Mouse (Mus musculus) kidney, embryonic 15.5 days (tissue): Measurements from ENCODE around the gene Slc12a8. TPM values are rescaled to one million over a fixed set of nuclear protein-coding genes. Genes with fewer than 3 reads are reported as not detected.
A peak's percentile ranks its signal among the peaks of the same experiment; 100 is the strongest.

ENCODE experiments used
- ATAC-seq: fragments of 200-750 bp; cut with Nextera tagmentation; replicated peaks from 2 replicates; pipeline ENCODE4 v1.8.0; 2017; ENCODE audit warnings: moderate TSS enrichment; ENCODE audit not compliant: low FRiP score
- H3K27ac ChIP-seq: fragments of 300-500 bp; sonication (generic); 2 replicates; pipeline ENCODE4 v1.5.1; 2015; ENCODE audit warnings: mild to moderate bottlenecking, inconsistent platforms
- H3K27me3 ChIP-seq: fragments of 300-500 bp; sonication (generic); 2 replicates; pipeline ENCODE4 v1.6.1; 2015; ENCODE audit warnings: inconsistent platforms
- H3K36me3 ChIP-seq: fragments of 300-500 bp; sonication (generic); 2 replicates; pipeline ENCODE4 v1.6.1; 2015; ENCODE audit warnings: inconsistent platforms
- H3K4me1 ChIP-seq: fragments of 300-500 bp; sonication (generic); 2 replicates; pipeline ENCODE4 v1.6.1; 2015; ENCODE audit warnings: inconsistent platforms
- H3K4me2 ChIP-seq: fragments of 300-500 bp; sonication (generic); 2 replicates; pipeline ENCODE4 v1.6.1; 2015; ENCODE audit warnings: moderate library complexity, mild to moderate bottlenecking, inconsistent platforms
- H3K4me3 ChIP-seq: fragments of 300-500 bp; sonication (generic); replicated peaks from 2 replicates; pipeline ENCODE4 v1.5.1; 2015; ENCODE audit warnings: mild to moderate bottlenecking, inconsistent platforms
- H3K9ac ChIP-seq: fragments of 300-500 bp; sonication (generic); 2 replicates; pipeline ENCODE4 v1.6.1; 2015; ENCODE audit warnings: mild to moderate bottlenecking, inconsistent platforms
- H3K9me3 ChIP-seq: fragments of 300-500 bp; sonication (generic); replicated peaks from 2 replicates; pipeline ENCODE4 v1.6.1; 2016; ENCODE audit warnings: inconsistent platforms
- WGBS: fragments of 180-500 bp; shearing (Covaris S2); methylation state at CpG from one replicate; pipeline ENCODE4 v1.1.7; 2015; ENCODE audit warnings: mixed read lengths; 5-methylcytosine and 5-hydroxymethylcytosine counted together
- polyA plus RNA-seq: library from polyadenylated mRNA; unstranded; fragments of >200 nt; fragmentation: Nextera tagmentation; extraction: Ambion mirVana; gene quantifications from 2 replicates; pipeline ENCODE4 v1.2.1, GENCODE M21; 2015

The Slc12a8 gene
- polyA plus RNA-seq, 1 experiment from 2014 or later, result 0.84 TPM

- 28% methylated on average over 4 of the region's 4 CpGs for WGBS
- H3K36me3 ChIP-seq, result no peaks in the 10 kb centered on the region
- H3K27ac ChIP-seq, result no peak overlapping the region
- H3K9ac ChIP-seq, result peak overlapping the region; percentile 25
- peak overlapping the region; percentile 38 for H3K4me3 ChIP-seq
- H3K9me3 ChIP-seq, result no peaks in the 10 kb centered on the region
- 0 out of 2 replicates have a peak, but pooled peaks have one; percentile 40 for ATAC-seq
- peaks cover 22% of the 10 kb centered on the region for H3K4me1 ChIP-seq
- H3K4me2 ChIP-seq, result peak overlapping the region; percentile 70
- H3K27me3 ChIP-seq, result no peaks in the 10 kb centered on the region
Observed at GRCm38 (mm10) chr16:33517627-33518026, 499 bp downstream of the Slc12a8 start.

GRCm38 (mm10) chr16:33518236-33518635 lies 1.1 kb downstream of the Slc12a8 start:
- 41% methylated on average over 7 of the region's 7 CpGs for WGBS
- Histone ChIP-seq H3K9ac (no peak overlapping the region), H3K4me3 (no peak overlapping the region), H3K27ac (no peak overlapping the region), H3K4me1 (peaks cover 22% of the 10 kb centered on the region), H3K4me2 (no peak overlapping the region), H3K36me3 (no peaks in the 10 kb centered on the region), H3K27me3 (no peaks in the 10 kb centered on the region), H3K9me3 (no peaks in the 10 kb centered on the region)
- no peak for ATAC-seq

DNA sequence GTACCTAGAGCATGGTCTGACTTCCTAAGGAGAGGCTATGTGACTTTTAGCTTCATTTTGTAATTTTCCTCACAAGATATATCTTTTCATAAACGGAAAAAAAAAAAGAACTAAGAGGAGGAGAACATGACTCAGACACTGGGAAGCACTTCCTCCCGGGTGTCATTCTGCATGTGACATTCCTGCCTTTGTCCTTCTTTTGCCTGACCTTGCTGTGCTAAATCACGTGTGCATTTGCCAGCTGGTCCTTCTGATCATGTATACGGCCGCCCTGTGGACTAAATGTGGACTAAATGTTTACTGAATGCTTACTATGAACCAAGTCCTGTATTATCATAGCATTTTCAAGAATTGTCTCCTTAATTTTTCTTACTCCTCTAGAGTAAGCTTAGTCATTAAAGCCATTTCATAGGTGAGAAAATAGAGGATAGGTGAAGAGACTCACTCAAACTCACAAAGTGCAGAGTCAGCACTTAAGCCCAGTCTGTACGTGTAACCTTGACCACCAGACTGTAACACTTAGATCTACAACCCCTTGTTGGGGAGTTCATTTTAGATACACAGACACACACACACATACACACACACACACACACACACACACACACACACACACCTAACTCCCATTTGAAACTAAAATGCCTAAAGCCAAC lies 2.9 kb downstream of the Slc12a8 start:
- WGBS, result 65% methylated on average over 6 of the region's 6 CpGs

DNA sequence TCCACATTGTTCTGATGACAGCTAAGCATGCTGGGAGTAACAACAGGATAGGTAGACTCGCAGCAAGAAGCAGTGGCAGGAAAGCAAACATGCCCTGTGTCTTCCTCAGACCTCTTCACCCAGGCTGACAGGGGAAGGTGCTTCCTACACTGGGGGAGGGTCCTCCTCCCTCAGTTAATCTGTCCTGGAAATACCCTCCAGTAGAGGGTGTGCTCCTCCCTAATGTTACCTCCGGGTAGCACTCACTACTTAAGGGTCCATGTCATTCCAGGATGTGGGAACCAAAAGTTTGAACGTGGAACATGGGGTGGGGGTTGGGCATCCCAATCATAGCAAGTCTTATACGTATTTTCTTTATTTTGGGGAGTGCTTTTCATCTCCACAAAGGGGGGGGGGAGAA lies 5.4 kb downstream of the Slc12a8 start:
- H3K4me1 ChIP-seq, result peaks cover 14% of the 10 kb centered on the region
- H3K4me3 ChIP-seq, result no peak overlapping the region
- no peak overlapping the region for H3K27ac ChIP-seq
- ATAC-seq, result no peak
- no peak overlapping the region for H3K4me2 ChIP-seq
- WGBS, result 55% methylated on average over 4 of the region's 4 CpGs
- H3K27me3 ChIP-seq, result no peaks in the 10 kb centered on the region
- no peaks in the 10 kb centered on the region for H3K36me3 ChIP-seq
- no peak overlapping the region for H3K9ac ChIP-seq
- H3K9me3 ChIP-seq, result no peaks in the 10 kb centered on the region

More for the DNA sequence above, 2.9 kb downstream of the Slc12a8 start:
- Histone ChIP-seq H3K36me3 (no peaks in the 10 kb centered on the region), H3K4me2 (no peak overlapping the region), H3K9me3 (no peaks in the 10 kb centered on the region), H3K4me1 (peaks cover 22% of the 10 kb centered on the region), H3K27ac (no peak overlapping the region), H3K27me3 (no peaks in the 10 kb centered on the region), H3K9ac (no peak overlapping the region), H3K4me3 (no peak overlapping the region)
- ATAC-seq, result no peak

GRCm38 (mm10) chr16:33523571-33523970 lies 6.4 kb downstream of the Slc12a8 start:
- H3K27ac ChIP-seq, result no peak overlapping the region
- H3K9me3 ChIP-seq, result peaks cover 4% of the 10 kb centered on the region; the same call in 1 of the 2 replicates
- H3K4me1 ChIP-seq, result 0 out of 2 replicates have a peak, but pooled peaks cover 3% of the 10 kb centered on the region
- no peaks in the 10 kb centered on the region for H3K36me3 ChIP-seq
- H3K9ac ChIP-seq, result no peak overlapping the region
- H3K4me2 ChIP-seq, result no peak overlapping the region
- WGBS, result 69% methylated on average over 10 of the region's 10 CpGs
- ATAC-seq, result no peak
- no peaks in the 10 kb centered on the region for H3K27me3 ChIP-seq
- H3K4me3 ChIP-seq, result no peak overlapping the region

DNA sequence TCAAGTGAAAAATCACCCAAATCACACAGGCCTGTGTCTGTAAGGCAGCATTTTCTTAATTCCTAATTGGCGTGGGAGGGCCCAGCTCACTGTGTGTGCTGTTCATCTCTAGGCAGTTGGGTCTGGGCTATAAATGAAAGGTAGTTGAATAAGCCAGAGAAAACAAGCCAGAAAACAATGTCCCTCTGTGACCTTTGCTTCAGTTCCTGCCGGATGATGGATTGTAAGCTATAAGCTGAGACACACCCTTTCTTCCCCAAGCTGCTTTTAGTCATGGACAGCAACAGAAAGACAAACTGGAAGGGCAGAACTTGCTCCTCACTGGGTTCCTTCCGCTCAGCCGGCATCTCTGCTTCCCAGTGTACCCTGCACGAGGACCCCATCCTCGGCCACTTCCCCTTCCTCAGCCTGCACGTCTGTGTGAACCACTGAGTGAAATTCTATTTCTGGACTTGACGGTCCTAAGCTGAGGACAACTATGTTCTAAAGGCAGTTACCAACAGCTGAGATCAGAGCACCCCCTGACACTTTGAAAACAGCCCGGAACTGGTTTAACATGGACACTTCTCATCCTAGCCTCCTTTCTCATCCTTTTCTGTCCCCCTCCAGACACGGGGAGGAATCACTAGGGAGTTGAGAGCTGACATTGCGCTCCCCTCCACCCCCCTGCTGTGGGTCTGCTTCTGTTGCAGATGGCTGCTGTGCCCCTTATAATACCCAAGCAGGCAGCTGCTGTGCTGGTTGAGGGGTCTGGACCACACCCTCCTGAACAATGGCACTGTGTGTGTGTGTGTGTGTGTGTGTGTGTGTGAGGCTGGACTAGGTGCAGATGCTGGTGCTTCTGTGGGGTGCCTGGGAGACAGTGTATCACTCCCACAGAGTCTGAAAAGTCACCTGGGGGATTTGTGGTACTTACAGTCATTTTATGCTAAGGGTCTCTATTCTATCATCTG lies 12.7 kb downstream of the Slc12a8 start:
- H3K27me3 ChIP-seq, result no peaks in the 10 kb centered on the region
- H3K9me3 ChIP-seq, result peaks cover 4% of the 10 kb centered on the region; the same call in 1 of the 2 replicates
- peaks cover 32% of the 10 kb centered on the region for H3K4me1 ChIP-seq
- H3K36me3 ChIP-seq, result no peaks in the 10 kb centered on the region
- H3K9ac ChIP-seq, result no peak overlapping the region
- WGBS, result 61% methylated on average over 11 of the region's 11 CpGs
- H3K4me3 ChIP-seq, result no peak overlapping the region
- H3K4me2 ChIP-seq, result no peak overlapping the region
- ATAC-seq, result 0 out of 2 replicates have a peak, but pooled peaks have one; percentile 26
- peak overlapping the region; percentile 74 for H3K27ac ChIP-seq

DNA sequence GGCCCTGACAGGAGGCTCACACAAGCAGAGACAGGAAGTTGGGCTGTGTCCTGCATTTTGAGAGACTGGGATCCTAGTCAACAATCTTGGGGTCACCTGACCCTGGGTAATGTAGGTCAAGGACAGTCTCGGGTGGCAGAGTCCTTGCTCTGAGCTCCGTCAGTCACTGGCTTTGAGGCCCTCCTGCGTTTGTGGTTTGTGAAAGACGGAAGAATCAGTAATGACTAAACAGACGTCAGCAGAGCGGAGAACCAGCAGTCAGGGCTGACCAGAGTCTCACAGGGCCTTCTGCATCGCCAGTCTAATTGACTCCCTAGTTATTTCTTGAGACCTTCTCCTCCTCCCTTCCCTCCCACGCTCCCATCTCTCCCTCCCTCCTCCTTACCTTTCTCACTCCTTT lies 14.1 kb downstream of the Slc12a8 start:
- Histone ChIP-seq H3K4me2 (no peak overlapping the region), H3K4me1 (peaks cover 32% of the 10 kb centered on the region), H3K27ac (no peak overlapping the region), H3K27me3 (no peaks in the 10 kb centered on the region), H3K9me3 (peaks cover 4% of the 10 kb centered on the region; the same call in 1 of the 2 replicates), H3K36me3 (no peaks in the 10 kb centered on the region), H3K9ac (no peak overlapping the region), H3K4me3 (no peak overlapping the region)
- 42% methylated on average over 8 of the region's 8 CpGs for WGBS
- no peak; the same call in 1 of the 2 replicates for ATAC-seq

DNA sequence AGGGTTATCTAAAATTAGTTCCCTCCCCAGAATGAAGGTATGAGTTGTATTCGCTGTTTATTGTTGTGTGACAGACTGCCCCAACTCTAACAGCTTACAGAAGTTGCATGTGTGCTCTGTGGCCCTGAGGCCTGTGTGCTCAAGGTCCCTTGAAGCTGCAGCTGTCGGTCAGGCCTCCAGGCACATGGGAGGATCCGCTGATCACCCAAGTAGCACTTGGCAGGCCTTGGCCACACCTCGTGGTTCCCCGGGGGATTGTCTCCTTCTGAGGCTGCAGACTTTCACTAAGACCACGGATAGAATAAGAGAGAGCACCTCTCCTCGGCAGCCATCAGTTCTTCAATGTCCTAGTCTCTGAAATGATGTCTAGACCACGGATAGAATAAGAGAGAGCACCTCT lies 19.3 kb downstream of the Slc12a8 start:
- no peak overlapping the region for H3K27ac ChIP-seq
- no peak overlapping the region for H3K4me2 ChIP-seq
- H3K36me3 ChIP-seq, result no peaks in the 10 kb centered on the region
- 78% methylated on average over 8 of the region's 8 CpGs for WGBS
- no peaks in the 10 kb centered on the region for H3K9me3 ChIP-seq
- no peak overlapping the region for H3K9ac ChIP-seq
- no peak overlapping the region for H3K4me3 ChIP-seq
- ATAC-seq, result no peak
- H3K27me3 ChIP-seq, result no peaks in the 10 kb centered on the region
- H3K4me1 ChIP-seq, result peaks cover 17% of the 10 kb centered on the region

GRCm38 (mm10) chr16:33537499-33538225 lies 20.5 kb downstream of the Slc12a8 start:
- no peaks in the 10 kb centered on the region for H3K36me3 ChIP-seq
- no peak for ATAC-seq
- no peaks in the 10 kb centered on the region for H3K9me3 ChIP-seq
- H3K27me3 ChIP-seq, result no peaks in the 10 kb centered on the region
- H3K4me2 ChIP-seq, result no peak overlapping the region
- WGBS, result 69% methylated on average over 21 of the region's 21 CpGs
- no peak overlapping the region for H3K9ac ChIP-seq
- H3K4me3 ChIP-seq, result no peak overlapping the region
- no peak overlapping the region for H3K27ac ChIP-seq
- peaks cover 6% of the 10 kb centered on the region; the same call in 1 of the 2 replicates for H3K4me1 ChIP-seq

GRCm38 (mm10) chr16:33544346-33544745 lies 27.2 kb downstream of the Slc12a8 start:
- Histone ChIP-seq H3K4me3 (no peak overlapping the region), H3K27ac (no peak overlapping the region), H3K4me2 (no peak overlapping the region), H3K27me3 (no peaks in the 10 kb centered on the region), H3K9me3 (no peaks in the 10 kb centered on the region), H3K9ac (no peak overlapping the region), H3K4me1 (no peaks in the 10 kb centered on the region), H3K36me3 (no peaks in the 10 kb centered on the region)
- WGBS, result 89% methylated on average over 2 of the region's 2 CpGs
- no peak for ATAC-seq

- Histone ChIP-seq H3K9ac (no peak overlapping the region), H3K4me3 (no peak overlapping the region), H3K27ac (no peak overlapping the region), H3K4me1 (no peaks in the 10 kb centered on the region), H3K4me2 (no peak overlapping the region), H3K9me3 (no peaks in the 10 kb centered on the region), H3K36me3 (no peaks in the 10 kb centered on the region), H3K27me3 (no peaks in the 10 kb centered on the region)
- ATAC-seq, result no peak
- WGBS, result 72% methylated on average over 4 of the region's 4 CpGs
Observed at GRCm38 (mm10) chr16:33545530-33545929, 28.4 kb downstream of the Slc12a8 start.
